Mouse (Mus musculus) thymus, adult 2 months (tissue): ENCODE measurements around the gene Klhl28. TPM values are rescaled to one million over a fixed set of nuclear protein-coding genes. Genes with fewer than 3 reads are reported as not detected.

Source experiments
- DNase-seq: peaks from one replicate; pipeline ENCODE4 v3.0.0; 2021
- H3K27ac ChIP-seq: fragments of 200-500 bp; 2 replicates; pipeline ENCODE4 v1.5.1; 2012; ENCODE audit warnings: low read length, control low read depth; ENCODE audit not compliant: control insufficient read depth, insufficient read depth
- H3K27me3 ChIP-seq: fragments of 200-500 bp; 2 replicates; pipeline ENCODE4 v1.6.1; 2012; ENCODE audit warnings: mild to moderate bottlenecking, low read length, moderate library complexity, mixed read lengths; ENCODE audit not compliant: control insufficient read depth, insufficient read depth
- H3K36me3 ChIP-seq: fragments of 200-500 bp; 2 replicates; pipeline ENCODE4 v1.6.1; 2012; ENCODE audit warnings: mild to moderate bottlenecking, low read length, moderate library complexity; ENCODE audit not compliant: control insufficient read depth, insufficient read depth
- H3K4me1 ChIP-seq: fragments of 200-500 bp; replicated peaks from 2 replicates; pipeline ENCODE4 v1.6.1; 2012; ENCODE audit warnings: low read length; ENCODE audit not compliant: control insufficient read depth, insufficient read depth
- H3K4me3 ChIP-seq: fragments of 200-500 bp; 2 replicates; pipeline ENCODE4 v1.5.1; 2012; ENCODE audit warnings: mild to moderate bottlenecking, low read length, control low read depth, moderate library complexity; ENCODE audit not compliant: control insufficient read depth, insufficient read depth
- CTCF ChIP-seq: fragments of 200-500 bp; IDR thresholded peaks from 2 replicates; pipeline ENCODE4 v1.5.1; 2012; ENCODE audit warnings: mild to moderate bottlenecking, control low read depth, low read length, moderate library complexity, borderline replicate concordance; ENCODE audit not compliant: control insufficient read depth, poor library complexity, insufficient read depth; ENCODE audit errors: extremely low read depth
- POLR2A ChIP-seq: fragments of 200-500 bp; IDR thresholded peaks from 2 replicates; pipeline ENCODE4 v1.6.1; 2012; ENCODE audit warnings: mild to moderate bottlenecking, low read length, control low read depth, moderate library complexity; ENCODE audit not compliant: control insufficient read depth, poor library complexity, insufficient read depth; ENCODE audit errors: extremely low read depth
- WGBS: fragments of 180-500 bp; shearing (Covaris S2); methylation state at CpG from one replicate; pipeline ENCODE4 v1.1.7; 2018; 5-methylcytosine and 5-hydroxymethylcytosine counted together
- polyA plus RNA-seq: library from polyadenylated mRNA; depleted of rRNA; stranded (reverse); fragments of >200 nt; gene quantifications from 2 replicates; pipeline ENCODE4 v1.2.3, GENCODE M21; 2012; rRNA removed

Klhl28 gene
- 5.6 and 6.5 TPM in 2 replicates for polyA plus RNA-seq

DNA sequence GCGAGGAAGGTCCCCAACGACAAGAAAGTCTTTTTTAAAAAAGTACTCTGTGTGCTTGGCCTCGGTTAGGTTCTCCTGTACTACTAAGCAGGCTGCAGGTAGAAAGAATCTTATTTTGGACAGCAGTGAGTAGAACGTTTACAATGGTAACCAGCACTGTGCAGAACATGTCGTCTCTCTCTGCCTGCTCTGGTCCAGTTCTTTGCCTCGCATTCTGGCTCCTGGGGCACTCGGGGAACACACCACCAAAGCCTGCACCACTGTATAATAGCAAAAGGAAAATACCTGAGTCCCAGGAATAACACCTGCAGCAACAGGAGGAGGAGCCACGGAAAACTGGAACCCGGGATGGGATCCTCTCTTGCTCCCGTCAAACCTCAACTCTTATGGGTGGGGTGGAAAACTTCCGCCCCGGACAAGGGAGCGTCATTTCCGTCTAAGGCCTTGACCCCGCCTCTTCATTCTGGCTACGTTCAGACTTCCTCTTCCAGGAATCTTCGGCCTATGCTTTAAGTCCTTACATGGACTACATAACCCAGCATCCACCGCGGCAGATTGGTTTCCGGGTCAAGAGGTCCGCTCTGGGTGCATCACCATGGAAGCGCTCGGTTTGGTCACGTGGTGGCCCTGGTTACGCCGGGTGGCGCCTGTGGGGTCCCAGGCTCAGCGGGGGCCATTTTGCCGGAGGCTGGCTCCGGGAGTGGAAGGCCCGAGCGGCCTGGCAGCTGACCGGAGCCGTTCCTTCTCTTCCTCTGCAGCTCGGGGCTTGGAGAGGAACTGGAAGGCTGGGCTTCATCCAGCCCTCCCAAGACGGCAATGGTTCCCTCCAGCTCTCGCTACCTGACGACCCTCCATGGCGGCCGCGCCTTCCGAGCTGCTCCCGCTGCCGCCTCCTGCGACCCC, at the start of gene Klhl28, which contains the start of gene Togaram1:
Gene Klhl28 (minus strand): TSS at position 411 of the 903 bp plus-strand sequence.
Gene Togaram1 (plus strand): TSS at position 681 of the 903 bp plus-strand sequence.
- Histone ChIP-seq H3K4me3 (peak within 1 kb of the TSS; percentile 89), H3K36me3 (no peaks in the 10 kb centered on the region), H3K4me1 (peaks cover 10% of the 10 kb centered on the region), H3K27ac (peak within 1 kb of the TSS; percentile 28), H3K27me3 (no peaks in the 10 kb centered on the region)
- TF ChIP-seq CTCF: peak; percentile 2; the same call in 1 of the 2 replicates
- TF ChIP-seq POLR2A: peak; percentile 95
- DNase-seq: peak; percentile 100
- under 1% methylated on average over 45 of the region's 45 CpGs for WGBS

DNA sequence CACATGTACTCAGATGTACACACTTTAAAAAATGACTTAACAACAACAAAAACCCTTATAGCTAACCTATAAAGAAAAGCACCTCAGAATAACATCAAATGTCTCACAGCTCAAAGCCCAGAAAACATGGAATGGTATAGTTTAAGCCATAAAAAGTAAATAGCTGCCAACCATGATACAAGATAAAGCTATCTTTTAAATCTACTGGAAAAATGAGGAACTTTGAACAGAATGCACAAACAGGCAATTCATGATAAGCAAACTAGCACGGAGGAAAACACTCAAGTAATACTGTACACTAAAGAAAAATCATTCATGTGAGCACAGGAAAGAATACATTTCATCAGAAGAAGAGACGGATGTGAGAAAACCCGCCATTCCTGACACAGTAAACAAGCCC, 42.4 kb upstream of the Klhl28 start:
- TF ChIP-seq CTCF: no peak
- no peak for TF ChIP-seq POLR2A
- 84% methylated on average over 3 of the region's 3 CpGs for whole genome bisulfite sequencing
- Histone ChIP-seq H3K4me3 (no peak overlapping the region), H3K27ac (no peak overlapping the region), H3K4me1 (no peaks in the 10 kb centered on the region), H3K27me3 (no peaks in the 10 kb centered on the region), H3K36me3 (peaks cover 47% of the 10 kb centered on the region)
- DNase-seq: no peak

DNA sequence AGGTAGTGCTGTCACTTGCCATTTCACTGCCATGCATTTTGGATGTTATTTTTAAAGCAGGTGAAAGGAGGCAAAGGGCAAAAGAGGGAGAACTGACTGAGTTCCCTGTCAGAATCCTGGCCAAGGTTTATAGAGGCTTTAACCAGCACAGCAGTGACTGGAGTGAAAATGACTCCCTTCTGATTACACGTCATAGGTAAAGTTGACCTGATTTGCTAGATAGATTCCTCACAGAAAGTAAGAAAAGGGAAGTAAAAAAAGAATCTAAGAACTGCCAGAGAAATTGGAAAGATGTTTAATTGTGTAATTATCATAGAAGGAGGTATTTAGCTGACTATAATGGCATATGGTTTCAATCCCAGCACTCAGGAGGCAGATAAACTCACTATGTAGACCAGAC, 12.2 kb upstream of the Klhl28 start:
- H3K27ac ChIP-seq: no peak overlapping the region
- no peak for TF ChIP-seq POLR2A
- TF ChIP-seq CTCF: no peak
- H3K36me3 ChIP-seq: peaks cover 45% of the 10 kb centered on the region
- H3K4me3 ChIP-seq: no peak overlapping the region
- no peaks in the 10 kb centered on the region for H3K27me3 ChIP-seq
- WGBS: 96% methylated on average over 1 of the region's 1 CpGs
- no peak for DNase-seq
- H3K4me1 ChIP-seq: peaks cover 2% of the 10 kb centered on the region

DNA sequence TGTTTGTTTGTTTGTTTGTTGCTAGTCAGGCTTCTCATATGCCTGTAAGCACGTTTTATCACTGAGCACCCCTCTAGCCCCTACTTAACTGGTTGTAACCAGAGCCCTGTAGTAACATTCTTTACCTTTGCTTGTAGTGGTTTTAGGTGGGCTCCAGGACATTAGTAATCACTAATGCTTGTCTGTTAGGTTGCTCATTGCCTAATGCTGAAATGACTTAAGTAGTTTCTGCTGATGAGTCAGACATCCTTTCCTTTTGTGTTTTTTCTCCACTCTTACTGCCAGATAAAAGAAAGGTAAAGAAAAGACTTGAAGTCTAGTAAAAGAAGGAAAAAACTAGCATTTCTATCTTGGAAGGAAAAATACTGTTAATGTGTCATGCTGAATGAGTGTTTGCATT, 10.9 kb upstream of the Klhl28 start:
- Histone ChIP-seq H3K27ac (no peak overlapping the region), H3K36me3 (peaks cover 34% of the 10 kb centered on the region), H3K4me3 (no peak overlapping the region), H3K27me3 (no peaks in the 10 kb centered on the region), H3K4me1 (peaks cover 2% of the 10 kb centered on the region)
- no peak for DNase-seq
- WGBS: 39% methylated on average over 1 of the region's 1 CpGs
- no peak for TF ChIP-seq POLR2A
- TF ChIP-seq CTCF: no peak

DNA sequence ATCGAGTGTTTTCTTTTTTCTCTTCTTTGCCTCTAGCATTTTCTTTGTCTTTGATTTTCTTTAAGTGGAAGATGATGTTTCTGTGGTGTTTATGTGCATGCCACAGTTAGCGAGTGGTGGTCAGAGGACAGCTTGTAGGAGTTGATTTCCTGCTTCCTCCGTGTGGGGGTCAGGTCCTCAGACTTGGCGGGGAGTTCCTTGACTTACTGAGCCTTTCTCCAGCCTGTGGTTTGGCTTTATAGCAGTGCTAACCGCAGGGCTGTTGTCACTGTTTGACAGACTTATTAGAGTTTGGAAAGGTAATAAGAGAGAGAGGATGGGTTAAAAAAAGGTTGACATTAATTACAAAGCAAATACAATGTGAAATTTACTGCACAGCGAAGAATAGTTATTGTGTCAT, 10.2 kb upstream of the Klhl28 start:
- H3K27ac ChIP-seq: no peak overlapping the region
- no peak for TF ChIP-seq POLR2A
- TF ChIP-seq CTCF: no peak
- no peak overlapping the region for H3K4me3 ChIP-seq
- no peak for DNase-seq
- 12% methylated on average over 6 of the region's 6 CpGs for WGBS
- peaks cover 31% of the 10 kb centered on the region for H3K36me3 ChIP-seq
- H3K27me3 ChIP-seq: no peaks in the 10 kb centered on the region
- peaks cover 2% of the 10 kb centered on the region for H3K4me1 ChIP-seq

DNA sequence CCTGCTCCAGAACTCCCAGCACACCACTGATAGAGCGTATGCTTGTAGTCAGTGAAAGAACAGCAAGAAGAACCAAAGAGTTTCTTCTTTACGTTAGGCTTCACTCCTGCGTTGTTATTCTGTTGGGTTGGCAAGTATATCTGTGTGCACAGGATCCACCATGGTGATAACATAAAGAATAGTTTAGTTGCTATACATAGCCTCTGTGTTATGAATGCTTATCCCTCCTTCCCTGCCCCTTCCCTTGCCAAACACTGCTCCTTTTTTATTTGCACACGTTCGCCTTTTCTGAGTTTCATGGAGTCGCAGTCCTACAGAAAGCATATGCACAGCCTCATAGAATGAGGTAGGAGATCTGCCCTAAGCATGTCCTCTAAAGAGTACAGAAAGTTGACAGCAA, 6.7 kb upstream of the Klhl28 start:
- Histone ChIP-seq H3K4me3 (no peak overlapping the region), H3K27ac (no peak overlapping the region), H3K27me3 (no peaks in the 10 kb centered on the region), H3K4me1 (peaks cover 7% of the 10 kb centered on the region), H3K36me3 (peaks cover 2% of the 10 kb centered on the region)
- no peak for TF ChIP-seq CTCF
- TF ChIP-seq POLR2A: no peak
- DNase-seq: no peak
- 94% methylated on average over 6 of the region's 6 CpGs for WGBS

DNA sequence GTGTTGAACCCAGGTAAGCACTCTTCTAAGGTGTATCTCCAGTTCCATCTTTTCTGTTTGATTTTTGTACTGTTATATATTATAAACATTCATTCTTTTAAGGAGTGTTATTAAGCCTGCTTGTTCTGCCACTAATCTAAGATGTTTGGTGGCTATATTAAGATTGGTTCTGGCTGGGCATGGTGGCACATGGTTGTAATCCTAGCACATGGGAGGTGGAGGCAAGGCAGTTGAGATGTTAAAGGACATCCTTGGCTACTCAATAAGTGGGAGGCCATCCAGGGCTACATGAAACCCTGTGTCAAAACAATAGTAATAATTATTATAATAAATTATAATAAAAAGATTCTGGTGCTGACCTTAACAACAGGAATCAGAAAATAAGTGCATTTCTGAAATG, 6.1 kb upstream of the Klhl28 start:
- H3K27ac ChIP-seq: no peak overlapping the region
- TF ChIP-seq CTCF (no peak), POLR2A (no peak)
- no peak overlapping the region for H3K4me3 ChIP-seq
- no peak for DNase-seq
- peaks cover 12% of the 10 kb centered on the region for H3K4me1 ChIP-seq
- H3K36me3 ChIP-seq: no peaks in the 10 kb centered on the region
- no peaks in the 10 kb centered on the region for H3K27me3 ChIP-seq
